Mouse (Mus musculus) embryonic facial prominence, embryonic 10.5 days (tissue): Measurements from ENCODE around the gene Zfp598. TPM values are rescaled to one million over a fixed set of nuclear protein-coding genes. Genes with fewer than 3 reads are reported as not detected.
"Not testable (repeated sequence)": the region's sequence is repeated elsewhere in the genome, so short reads cannot be mapped to it uniquely, and the experiment has no call there.

Experiments
- DNase-seq: peaks from one replicate; pipeline ENCODE4 v3.0.0-alpha.2; 2017; ENCODE audit warnings: low spot score
- H3K27ac ChIP-seq: fragments of 300-500 bp; sonication (generic); replicated peaks from 2 replicates; pipeline ENCODE4 v1.5.1; 2016; ENCODE audit warnings: mild to moderate bottlenecking
- H3K27me3 ChIP-seq: fragments of 300-500 bp; sonication (generic); replicated peaks from 2 replicates; pipeline ENCODE4 v1.6.1; 2016; ENCODE audit warnings: low read depth, mild to moderate bottlenecking; ENCODE audit not compliant: poor library complexity, severe bottlenecking
- H3K36me3 ChIP-seq: fragments of 300-500 bp; sonication (generic); replicated peaks from 2 replicates; pipeline ENCODE4 v1.6.1; 2016; ENCODE audit warnings: mild to moderate bottlenecking, moderate library complexity
- H3K4me1 ChIP-seq: fragments of 300-500 bp; sonication (generic); 2 replicates; pipeline ENCODE4 v1.6.1; 2016
- H3K4me3 ChIP-seq: fragments of 300-500 bp; sonication (generic); 2 replicates; pipeline ENCODE4 v1.5.1; 2016; ENCODE audit warnings: mild to moderate bottlenecking, moderate library complexity
- H3K9me3 ChIP-seq: fragments of 300-500 bp; sonication (generic); 2 replicates; pipeline ENCODE4 v1.6.1; 2016; ENCODE audit warnings: mild to moderate bottlenecking
- WGBS: fragments of 180-500 bp; shearing (Covaris S2); methylation state at CpG from one replicate; pipeline ENCODE4 v1.1.7; 2016; 5-methylcytosine and 5-hydroxymethylcytosine counted together
- polyA plus RNA-seq: library from polyadenylated mRNA; unstranded; fragments of >200 nt; fragmentation: Nextera tagmentation; extraction: Ambion mirVana; gene quantifications from 2 replicates; pipeline ENCODE4 v1.2.1, GENCODE M21; 2016

Gene Zfp598
- polyA plus RNA-seq, 1 experiment from 2014 or later = 29.0 TPM

GRCm38 (mm10) chr17:24719494-24720222 is 50.2 kb downstream of the Zfp598 start:
- Histone ChIP-seq H3K4me1 (peaks cover 40% of the 10 kb centered on the region), H3K4me3 (peak overlapping the region; percentile 90), H3K27me3 (no peaks in the 10 kb centered on the region), H3K27ac (peak overlapping the region; percentile 94), H3K36me3 (peaks cover 60% of the 10 kb centered on the region), H3K9me3 (no peaks in the 10 kb centered on the region)
- DNase-seq = peak; percentile 99
- WGBS = under 1% methylated on average over 61 of the region's 61 CpGs

- DNase-seq, H3K9me3 ChIP-seq, H3K27me3 ChIP-seq: not testable (repeated sequence)
- peaks cover 54% of the 10 kb centered on the region for H3K36me3 ChIP-seq
- WGBS = 2% methylated on average over 11 of the region's 11 CpGs
- peak overlapping the region; percentile 94 for H3K27ac ChIP-seq
- H3K4me3 ChIP-seq = peak overlapping the region; percentile 90
- peaks cover 40% of the 10 kb centered on the region for H3K4me1 ChIP-seq
Observed at GRCm38 (mm10) chr17:24720616-24721015, 51.1 kb downstream of the Zfp598 start.

- Histone ChIP-seq H3K27ac (0 out of 2 replicates have a peak overlapping the region, but pooled peaks have one; percentile 40), H3K4me3 (peak overlapping the region; percentile 90), H3K4me1 (peaks cover 40% of the 10 kb centered on the region), H3K36me3 (peaks cover 45% of the 10 kb centered on the region)
- not testable (repeated sequence) for DNase-seq, H3K9me3 ChIP-seq, H3K27me3 ChIP-seq
- WGBS = 67% methylated on average over 7 of the region's 7 CpGs
Observed at GRCm38 (mm10) chr17:24721383-24721955, 52.0 kb downstream of the Zfp598 start.

- no peaks in the 10 kb centered on the region for H3K9me3 ChIP-seq
- H3K27me3 ChIP-seq = no peaks in the 10 kb centered on the region
- H3K27ac ChIP-seq = no peak overlapping the region
- H3K4me1 ChIP-seq = peaks cover 40% of the 10 kb centered on the region
- WGBS = 31% methylated on average over 13 of the region's 13 CpGs
- DNase-seq = peak; percentile 36
- peak overlapping the region; percentile 90 for H3K4me3 ChIP-seq
- H3K36me3 ChIP-seq = peaks cover 36% of the 10 kb centered on the region
Observed at GRCm38 (mm10) chr17:24722220-24722924, 52.9 kb downstream of the Zfp598 start.

DNA sequence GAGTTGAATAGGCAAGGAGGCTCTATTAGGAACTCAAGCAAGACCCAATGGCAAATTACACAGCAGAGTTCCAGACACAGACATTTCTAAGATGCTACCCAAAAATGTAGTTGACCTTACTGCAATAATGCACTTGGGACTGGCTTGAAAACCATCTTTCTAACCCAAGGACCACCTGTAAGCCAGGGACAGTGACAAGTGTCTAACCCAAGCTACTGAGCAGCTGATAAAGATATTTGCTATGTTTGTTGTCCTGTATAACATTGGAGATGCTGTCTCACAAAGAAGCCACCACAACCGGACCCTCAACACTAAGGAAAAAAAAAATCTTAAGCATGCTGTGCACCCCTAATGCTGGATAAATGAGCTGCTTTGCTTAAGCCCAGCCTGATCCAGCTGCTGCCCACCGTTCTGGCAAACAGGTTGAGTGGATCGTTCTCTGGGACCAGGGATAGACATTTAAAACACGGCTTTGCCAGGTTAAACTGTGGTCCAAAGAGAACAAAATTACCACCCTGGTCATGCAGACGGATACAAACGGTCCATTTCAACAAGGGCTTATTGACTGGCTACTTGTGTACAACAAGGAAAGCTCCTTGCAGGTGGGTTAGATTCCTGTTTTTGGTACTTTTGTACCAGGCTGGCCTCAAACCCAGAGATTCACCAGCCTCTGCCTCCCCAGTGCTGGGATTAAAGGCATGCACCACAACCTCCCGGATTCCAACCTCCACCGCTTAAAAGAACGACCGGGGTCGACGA is 53.8 kb downstream of the Zfp598 start:
- no peaks in the 10 kb centered on the region for H3K27me3 ChIP-seq
- H3K9me3 ChIP-seq = no peaks in the 10 kb centered on the region
- 6% methylated on average over 12 of the region's 12 CpGs for WGBS
- peak; percentile 25 for DNase-seq
- peak overlapping the region; percentile 90 for H3K4me3 ChIP-seq
- peaks cover 27% of the 10 kb centered on the region for H3K36me3 ChIP-seq
- peaks cover 40% of the 10 kb centered on the region for H3K4me1 ChIP-seq
- peak overlapping the region; percentile 86 for H3K27ac ChIP-seq

GRCm38 (mm10) chr17:24723881-24724180 is 54.3 kb downstream of the Zfp598 start:
- DNase-seq = no peak
- peak overlapping the region; percentile 90 for H3K4me3 ChIP-seq
- no peaks in the 10 kb centered on the region for H3K9me3 ChIP-seq
- H3K4me1 ChIP-seq = peaks cover 34% of the 10 kb centered on the region
- H3K27me3 ChIP-seq = no peaks in the 10 kb centered on the region
- under 1% methylated on average over 15 of the region's 15 CpGs for WGBS
- H3K27ac ChIP-seq = peak overlapping the region; percentile 86
- peaks cover 22% of the 10 kb centered on the region for H3K36me3 ChIP-seq

DNA sequence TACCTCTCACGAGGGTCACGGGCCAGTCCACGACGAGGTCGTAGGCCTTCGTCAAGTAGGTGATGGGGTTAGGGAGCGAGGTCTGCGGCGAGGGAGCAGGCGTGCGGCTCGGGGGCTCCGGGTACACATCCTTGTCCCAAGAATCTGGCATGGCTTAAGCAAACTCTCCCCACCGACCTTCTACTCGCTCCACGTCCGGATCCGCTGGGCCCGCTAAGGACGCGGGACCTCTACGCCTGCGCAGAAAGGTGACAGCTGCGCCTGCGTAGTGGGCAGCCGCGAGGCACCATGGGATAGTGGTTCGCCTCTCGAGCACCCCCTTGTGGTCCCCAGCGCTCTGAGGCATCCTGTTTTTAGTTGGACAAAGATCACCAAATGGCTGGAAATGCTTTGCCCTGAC is 54.7 kb downstream of the Zfp598 start, which contains the start of gene Ndufb10:
TSS of gene Ndufb10 (minus strand) at position 295 of the 400 bp plus-strand sequence.
- H3K4me3 ChIP-seq = peak within 1 kb of the TSS; percentile 90
- peak; percentile 97 for DNase-seq
- peak within 1 kb of the TSS; percentile 86 for H3K27ac ChIP-seq
- H3K36me3 ChIP-seq = peaks cover 22% of the 10 kb centered on the region
- H3K4me1 ChIP-seq = peaks cover 32% of the 10 kb centered on the region
- H3K27me3 ChIP-seq = no peaks in the 10 kb centered on the region
- no peaks in the 10 kb centered on the region for H3K9me3 ChIP-seq
- WGBS = under 1% methylated on average over 30 of the region's 30 CpGs

DNA sequence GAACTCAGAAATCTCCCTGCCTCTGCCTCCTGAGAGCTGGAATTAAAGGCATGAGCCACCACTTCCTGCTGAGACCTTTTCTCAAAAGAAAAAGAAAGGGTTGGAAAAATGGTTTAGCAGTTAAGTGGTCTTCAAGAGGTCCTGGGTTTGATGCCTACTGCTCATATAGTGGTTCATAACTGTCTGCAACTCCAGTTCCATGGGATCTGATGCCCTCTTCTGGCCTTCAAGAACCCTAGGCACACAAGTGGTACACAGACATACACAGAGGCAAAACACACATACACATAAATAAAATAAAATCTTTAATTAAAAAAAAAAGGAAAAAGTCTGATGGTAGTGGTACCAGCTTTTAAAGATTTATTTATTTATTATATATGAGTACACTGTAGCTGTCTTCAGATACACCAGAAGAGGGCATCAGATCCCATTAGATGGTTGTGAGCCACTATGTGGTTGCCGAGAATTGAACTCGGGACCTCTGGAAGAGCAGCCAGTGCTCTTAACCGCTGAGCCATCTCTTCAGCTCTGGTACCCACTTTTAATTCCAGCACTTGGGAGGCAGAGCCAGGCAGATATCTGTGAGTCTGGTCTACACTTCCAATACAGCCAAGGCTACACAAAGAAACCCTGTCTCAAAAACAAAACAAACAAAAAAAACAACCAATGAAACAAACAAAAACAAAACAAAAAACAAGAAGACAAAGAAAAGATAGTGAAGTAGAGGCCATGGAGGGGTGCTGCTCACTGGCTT is 56.3 kb downstream of the Zfp598 start:
- Histone ChIP-seq H3K4me1 (peaks cover 32% of the 10 kb centered on the region), H3K27ac (no peak overlapping the region), H3K36me3 (peaks cover 18% of the 10 kb centered on the region), H3K9me3 (no peaks in the 10 kb centered on the region), H3K27me3 (no peaks in the 10 kb centered on the region), H3K4me3 (no peak overlapping the region)
- WGBS = 71% methylated on average over 3 of the region's 3 CpGs
- no peak for DNase-seq

DNA sequence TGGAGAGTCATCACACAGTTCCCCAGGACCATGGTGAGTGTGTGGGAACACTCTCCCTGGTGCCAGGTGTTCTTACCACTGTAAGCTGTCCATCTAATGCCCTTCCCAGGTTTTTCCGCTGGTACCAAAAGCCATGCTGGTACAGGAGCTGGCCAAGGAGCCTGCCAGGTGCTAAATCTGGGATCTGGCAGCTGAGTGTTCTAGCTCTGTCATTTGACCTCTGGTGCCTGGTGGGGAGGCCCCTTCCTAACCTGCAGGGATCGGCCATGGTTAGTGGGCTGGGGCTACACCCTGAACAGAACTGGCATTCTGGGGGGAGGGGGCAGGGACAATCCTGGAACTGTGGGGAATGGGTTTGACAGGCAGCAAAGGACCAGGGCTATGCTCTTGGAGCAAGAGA is 58.1 kb downstream of the Zfp598 start, which contains the start of gene Rpl3l:
TSS of gene Rpl3l (plus strand) at position 203 of the 400 bp plus-strand sequence.
- H3K27me3 ChIP-seq = 0 out of 2 replicates have a peak, but pooled peaks cover 8% of the 10 kb centered on the region
- 74% methylated on average over 2 of the region's 2 CpGs for WGBS
- H3K9me3 ChIP-seq = no peaks in the 10 kb centered on the region
- no peak for DNase-seq
- H3K36me3 ChIP-seq = peaks cover under 1% of the 10 kb centered on the region
- H3K27ac ChIP-seq = no peak within 1 kb of the TSS
- H3K4me3 ChIP-seq = no peak within 1 kb of the TSS
- H3K4me1 ChIP-seq = peaks cover 17% of the 10 kb centered on the region

DNA sequence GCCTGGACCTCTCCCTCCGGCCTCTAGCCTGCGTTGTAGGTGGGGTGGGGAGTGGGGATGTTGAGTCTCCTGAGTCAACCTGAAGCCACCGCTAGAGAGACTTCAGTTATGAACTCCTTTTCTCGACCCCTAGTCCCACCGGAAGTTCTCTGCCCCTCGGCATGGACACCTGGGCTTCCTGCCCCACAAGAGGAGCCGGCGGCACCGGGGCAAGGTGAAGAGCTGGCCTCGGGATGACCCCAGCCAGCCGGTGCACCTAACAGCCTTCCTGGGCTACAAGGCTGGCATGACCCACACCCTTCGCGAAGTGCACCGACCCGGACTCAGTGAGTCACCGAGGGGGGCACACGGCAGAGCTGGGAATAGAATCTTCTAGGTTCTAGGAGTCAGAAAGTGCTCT is 58.7 kb downstream of the Zfp598 start:
- Histone ChIP-seq H3K27me3 (0 out of 2 replicates have a peak, but pooled peaks cover 9% of the 10 kb centered on the region), H3K27ac (no peak overlapping the region), H3K4me3 (no peak overlapping the region), H3K4me1 (peaks cover 12% of the 10 kb centered on the region), H3K36me3 (no peaks in the 10 kb centered on the region), H3K9me3 (no peaks in the 10 kb centered on the region)
- 74% methylated on average over 17 of the region's 17 CpGs for WGBS
- DNase-seq = no peak

GRCm38 (mm10) chr17:24729067-24729466 is 59.6 kb downstream of the Zfp598 start:
- Histone ChIP-seq H3K4me1 (peaks cover 5% of the 10 kb centered on the region), H3K4me3 (no peak overlapping the region), H3K27me3 (peaks cover 15% of the 10 kb centered on the region; the same call in 1 of the 2 replicates), H3K36me3 (no peaks in the 10 kb centered on the region), H3K9me3 (no peaks in the 10 kb centered on the region), H3K27ac (no peak overlapping the region)
- 90% methylated on average over 6 of the region's 6 CpGs for WGBS
- no peak for DNase-seq
